Mouse (Mus musculus): ENCODE data around the gene Srd5a1. TPM values are rescaled to one million over a fixed set of nuclear protein-coding genes. Genes with fewer than 3 reads are reported as not detected.

Gene Srd5a1
- polyA plus RNA-seq, 1 experiment = 3.2 TPM

DNA sequence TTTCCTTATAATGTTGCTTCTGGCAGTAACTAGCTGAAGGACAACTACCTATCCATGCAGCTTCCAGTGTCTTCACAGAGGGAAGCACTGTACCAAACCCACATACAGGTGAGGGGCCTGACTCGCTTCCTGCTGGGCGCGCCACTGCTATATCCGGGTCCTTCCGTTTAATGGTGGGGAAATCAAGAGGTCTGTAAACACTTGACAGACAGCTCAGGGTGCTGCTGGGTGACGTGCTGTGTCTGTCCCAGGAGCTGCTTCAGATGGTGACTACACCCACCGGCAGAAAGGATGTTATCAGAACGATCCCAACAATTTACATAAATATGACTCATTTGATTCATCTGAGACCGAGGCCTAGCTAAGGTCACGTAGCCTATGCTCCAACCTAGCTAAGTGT, 12.4 kb downstream of the Srd5a1 start:
- H3K9me3 ChIP-seq = no peaks in the 10 kb centered on the region
- peaks cover 6% of the 10 kb centered on the region for H3K27me3 ChIP-seq (replicated peaks)
- peaks cover 19% of the 10 kb centered on the region for H3K4me1 ChIP-seq
- no peaks in the 10 kb centered on the region for H3K36me3 ChIP-seq (replicated peaks; ENCODE audit: low read length)
- TF ChIP-seq GATA1 (IDR thresholded peaks at IDR 0.05; ENCODE audit: borderline replicate concordance, low read length) (no peak), FLI1 (IDR thresholded peaks at IDR 0.05; ENCODE audit: low read length) (no peak)
- H3K4me3 ChIP-seq (replicated peaks) = no peak overlapping the region

- Histone ChIP-seq H3K9me3 (no peaks in the 10 kb centered on the region), H3K27me3 (replicated peaks) (peaks cover 6% of the 10 kb centered on the region), H3K4me1 (peaks cover 11% of the 10 kb centered on the region), H3K4me3 (replicated peaks) (no peak overlapping the region), H3K36me3 (replicated peaks; ENCODE audit: low read length) (no peaks in the 10 kb centered on the region)
- no peak for TF ChIP-seq GATA1 (IDR thresholded peaks at IDR 0.05; ENCODE audit: borderline replicate concordance, low read length)
- no peak for TF ChIP-seq FLI1 (IDR thresholded peaks at IDR 0.05; ENCODE audit: low read length)
Observed at GRCm38 (mm10) chr13:69596515-69596914, 14.7 kb downstream of the Srd5a1 start.

DNA sequence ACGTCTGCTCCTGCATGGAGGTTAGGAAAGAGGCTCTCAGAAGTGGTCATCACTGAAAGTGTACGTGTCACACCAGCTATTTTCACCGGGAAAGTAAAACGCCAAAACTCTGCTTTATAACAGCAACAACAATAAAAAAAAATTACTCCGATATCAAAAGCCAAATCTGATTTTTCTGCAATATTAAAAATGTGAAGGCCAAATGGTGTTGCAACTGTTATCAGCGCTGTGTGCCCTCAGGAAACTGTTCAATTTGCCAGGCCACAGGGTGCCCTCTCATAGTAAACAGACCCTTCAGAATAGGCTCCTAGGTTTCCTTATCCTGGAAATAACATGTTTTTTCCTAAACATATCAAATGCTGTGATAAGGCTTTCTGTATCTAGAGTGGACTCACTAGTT, 15.3 kb downstream of the Srd5a1 start:
- Histone ChIP-seq H3K27me3 (replicated peaks) (peaks cover 6% of the 10 kb centered on the region), H3K36me3 (replicated peaks; ENCODE audit: low read length) (no peaks in the 10 kb centered on the region), H3K4me1 (peaks cover 11% of the 10 kb centered on the region), H3K9me3 (no peaks in the 10 kb centered on the region), H3K4me3 (replicated peaks) (no peak overlapping the region)
- TF ChIP-seq FLI1 (IDR thresholded peaks at IDR 0.05; ENCODE audit: low read length) = no peak
- no peak for TF ChIP-seq GATA1 (IDR thresholded peaks at IDR 0.05; ENCODE audit: borderline replicate concordance, low read length)

- Histone ChIP-seq H3K4me3 (replicated peaks) (peak overlapping the region; percentile 42), H3K4me1 (peaks cover 11% of the 10 kb centered on the region), H3K9me3 (no peaks in the 10 kb centered on the region), H3K27me3 (replicated peaks) (peaks cover 6% of the 10 kb centered on the region), H3K36me3 (replicated peaks; ENCODE audit: low read length) (no peaks in the 10 kb centered on the region)
- no peak for TF ChIP-seq FLI1 (IDR thresholded peaks at IDR 0.05; ENCODE audit: low read length)
Observed at GRCm38 (mm10) chr13:69594577-69595256, 16.5 kb downstream of the Srd5a1 start.

GRCm38 (mm10) chr13:69593453-69593852, 17.8 kb downstream of the Srd5a1 start:
- no peak for TF ChIP-seq FLI1 (IDR thresholded peaks at IDR 0.05; ENCODE audit: low read length)
- no peak for TF ChIP-seq GATA1 (IDR thresholded peaks at IDR 0.05; ENCODE audit: borderline replicate concordance, low read length)
- Histone ChIP-seq H3K4me1 (peaks cover 11% of the 10 kb centered on the region), H3K9me3 (no peaks in the 10 kb centered on the region), H3K36me3 (replicated peaks; ENCODE audit: low read length) (no peaks in the 10 kb centered on the region), H3K27me3 (replicated peaks) (peaks cover 6% of the 10 kb centered on the region), H3K4me3 (replicated peaks) (no peak overlapping the region)

DNA sequence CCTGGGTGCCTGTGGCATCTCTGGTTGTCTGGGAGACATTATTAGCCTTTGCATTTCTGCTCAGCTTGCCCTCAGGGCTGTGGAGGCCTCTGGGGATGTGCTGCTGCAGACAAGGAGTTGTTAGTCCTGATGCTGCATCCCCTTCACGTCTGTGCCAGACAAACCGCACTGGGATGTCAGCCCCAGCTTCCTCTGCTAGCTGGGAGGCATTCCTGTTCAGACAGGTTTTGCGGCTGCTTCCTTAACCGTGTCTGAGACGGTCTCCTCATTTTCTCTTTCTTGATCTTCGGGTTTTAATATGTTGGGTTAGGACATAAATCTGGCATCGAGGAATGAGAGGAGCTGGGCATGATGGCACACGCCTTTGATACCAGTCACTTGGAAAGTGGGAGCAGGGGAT, 19.0 kb downstream of the Srd5a1 start:
- peaks cover 6% of the 10 kb centered on the region for H3K27me3 ChIP-seq (replicated peaks)
- H3K36me3 ChIP-seq (replicated peaks; ENCODE audit: low read length) = no peaks in the 10 kb centered on the region
- TF ChIP-seq FLI1 (IDR thresholded peaks at IDR 0.05; ENCODE audit: low read length) (no peak), GATA1 (IDR thresholded peaks at IDR 0.05; ENCODE audit: borderline replicate concordance, low read length) (no peak)
- no peak overlapping the region for H3K4me3 ChIP-seq (replicated peaks)
- peaks cover 11% of the 10 kb centered on the region for H3K4me1 ChIP-seq
- no peaks in the 10 kb centered on the region for H3K9me3 ChIP-seq

GRCm38 (mm10) chr13:69591338-69591737, 19.9 kb downstream of the Srd5a1 start:
- Histone ChIP-seq H3K4me3 (replicated peaks) (no peak overlapping the region), H3K36me3 (replicated peaks; ENCODE audit: low read length) (no peaks in the 10 kb centered on the region), H3K27me3 (replicated peaks) (peaks cover 6% of the 10 kb centered on the region), H3K9me3 (no peaks in the 10 kb centered on the region), H3K4me1 (peaks cover 11% of the 10 kb centered on the region)
- no peak for TF ChIP-seq FLI1 (IDR thresholded peaks at IDR 0.05; ENCODE audit: low read length)
- no peak for TF ChIP-seq GATA1 (IDR thresholded peaks at IDR 0.05; ENCODE audit: borderline replicate concordance, low read length)

GRCm38 (mm10) chr13:69588263-69588662, 23.0 kb downstream of the Srd5a1 start:
- H3K36me3 ChIP-seq (replicated peaks; ENCODE audit: low read length) = no peaks in the 10 kb centered on the region
- no peak overlapping the region for H3K4me3 ChIP-seq (replicated peaks)
- no peak for TF ChIP-seq GATA1 (IDR thresholded peaks at IDR 0.05; ENCODE audit: borderline replicate concordance, low read length)
- TF ChIP-seq FLI1 (IDR thresholded peaks at IDR 0.05; ENCODE audit: low read length) = no peak
- H3K4me1 ChIP-seq = 0 out of 2 replicates have a peak, but pooled peaks cover 4% of the 10 kb centered on the region
- no peaks in the 10 kb centered on the region for H3K9me3 ChIP-seq
- H3K27me3 ChIP-seq (replicated peaks) = no peaks in the 10 kb centered on the region

GRCm38 (mm10) chr13:69587849-69588248, 23.4 kb downstream of the Srd5a1 start:
- H3K27me3 ChIP-seq (replicated peaks) = no peaks in the 10 kb centered on the region
- TF ChIP-seq FLI1 (IDR thresholded peaks at IDR 0.05; ENCODE audit: low read length) (no peak), GATA1 (IDR thresholded peaks at IDR 0.05; ENCODE audit: borderline replicate concordance, low read length) (no peak)

GRCm38 (mm10) chr13:69586337-69586736, 24.9 kb downstream of the Srd5a1 start:
- H3K36me3 ChIP-seq (replicated peaks; ENCODE audit: low read length) = no peaks in the 10 kb centered on the region
- H3K4me1 ChIP-seq = 0 out of 2 replicates have a peak, but pooled peaks cover 4% of the 10 kb centered on the region
- TF ChIP-seq GATA1 (IDR thresholded peaks at IDR 0.05; ENCODE audit: borderline replicate concordance, low read length) = no peak
- no peak for TF ChIP-seq FLI1 (IDR thresholded peaks at IDR 0.05; ENCODE audit: low read length)

More at GRCm38 (mm10) chr13:69587849-69588248, 23.4 kb downstream of the Srd5a1 start:
- Histone ChIP-seq H3K9me3 (no peaks in the 10 kb centered on the region), H3K4me3 (replicated peaks) (no peak overlapping the region), H3K36me3 (replicated peaks; ENCODE audit: low read length) (no peaks in the 10 kb centered on the region), H3K4me1 (0 out of 2 replicates have a peak, but pooled peaks cover 4% of the 10 kb centered on the region)

More at GRCm38 (mm10) chr13:69586337-69586736, 24.9 kb downstream of the Srd5a1 start:
- H3K27me3 ChIP-seq (replicated peaks) = no peaks in the 10 kb centered on the region
- H3K4me3 ChIP-seq (replicated peaks) = no peak overlapping the region
- H3K9me3 ChIP-seq = no peaks in the 10 kb centered on the region

All from megakaryocyte, embryonic 14.5 days (primary cell).